Mouse (Mus musculus) frontal cortex, adult 2 months (tissue): ENCODE results near the gene Rasgef1c. TPM values are rescaled to one million over a fixed set of nuclear protein-coding genes. Genes with fewer than 3 reads are reported as not detected.

ENCODE experiments used
- DNase-seq, 2 experiments: peaks; one replicate each; pipeline ENCODE4 v3.0.0; 2022; ENCODE audit warnings: low spot score in 1 of 2; ENCODE audit errors: extremely low spot score in 1 of 2
- polyA plus RNA-seq: library from polyadenylated mRNA; depleted of rRNA; stranded (reverse); fragments of >200 nt; gene quantifications from 2 replicates; pipeline ENCODE4 v1.2.3, GENCODE M21; 2012; rRNA removed

Gene Rasgef1c
- polyA plus RNA-seq = 45.3 and 51.3 TPM in 2 replicates

GRCm38 (mm10) chr11:49901659-49902458 is at the start of gene Rasgef1c:
Gene Rasgef1c, plus strand, starts transcription at chr11:49901835.
- peak in 1 of 2 experiments; percentile 83 for DNase-seq

GRCm38 (mm10) chr11:49855144-49855543 is 46.5 kb upstream of the Rasgef1c start:
- DNase-seq = no peak

DNA sequence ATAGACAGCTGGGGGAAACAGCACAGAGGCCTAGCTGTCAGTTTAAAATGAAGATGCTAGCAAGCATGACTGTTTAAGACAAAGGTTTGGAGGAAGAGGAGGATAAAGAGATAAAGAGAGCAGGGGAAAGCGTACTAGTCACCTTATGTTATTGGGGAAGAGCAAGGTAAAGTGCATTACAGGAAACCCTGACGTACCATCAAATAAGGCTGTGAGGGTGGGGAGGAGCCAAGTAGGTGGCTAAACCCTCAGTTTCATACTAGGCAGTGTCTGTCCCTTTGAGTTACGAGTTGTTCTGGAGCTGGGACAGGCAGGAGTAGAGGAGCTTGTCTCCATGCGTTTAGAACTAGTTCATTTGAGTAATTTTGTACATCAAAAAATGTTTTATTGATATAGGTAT is 40.5 kb upstream of the Rasgef1c start:
- no peak for DNase-seq

- no peak for DNase-seq
These were observed 37.7 kb upstream of the Rasgef1c start for GRCm38 (mm10) chr11:49863926-49864325.

DNA sequence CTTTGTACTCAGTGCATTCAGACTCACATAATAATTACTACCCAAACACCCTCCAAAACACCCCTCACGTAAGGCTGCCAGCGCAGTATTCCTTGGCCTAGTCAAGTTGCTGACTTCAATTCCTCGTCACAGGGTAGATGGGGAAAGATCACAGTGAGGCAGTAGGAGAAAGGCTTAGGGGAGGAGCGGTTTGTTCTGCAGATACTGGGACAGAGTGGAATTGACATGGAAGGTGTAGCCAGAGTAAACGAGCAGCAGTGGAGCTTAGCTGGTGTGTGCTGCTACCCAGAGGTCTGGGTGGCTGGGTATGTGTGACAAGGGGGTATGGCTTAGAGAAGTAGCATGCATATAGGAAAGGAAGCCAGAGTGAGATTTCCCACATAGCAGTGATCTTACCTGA is 34.3 kb upstream of the Rasgef1c start:
- DNase-seq = no peak

GRCm38 (mm10) chr11:49869762-49870161 is 31.9 kb upstream of the Rasgef1c start:
- DNase-seq = peak in 1 of 2 experiments; percentile 75

DNA sequence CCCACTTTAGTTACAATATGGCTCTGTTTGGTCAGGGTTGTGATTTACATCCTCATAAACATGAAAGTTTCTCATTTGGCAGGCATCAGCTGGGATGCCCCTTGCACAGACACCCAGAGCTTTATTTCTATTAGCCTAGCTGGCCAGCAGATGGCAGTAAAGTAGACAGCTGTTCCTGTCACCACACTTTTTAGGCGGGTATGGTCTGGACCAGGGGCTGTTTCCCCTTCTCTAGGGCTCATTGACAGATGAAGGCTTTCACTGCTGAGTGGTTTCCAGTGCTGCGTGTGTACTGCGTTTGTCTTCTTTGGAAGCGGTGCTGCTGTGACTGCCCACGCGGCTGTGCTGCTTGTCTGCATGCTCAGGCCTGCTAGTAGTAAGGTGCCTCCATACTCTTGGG is 29.7 kb upstream of the Rasgef1c start:
- peak in 1 of 2 experiments; percentile 70 for DNase-seq

- DNase-seq = no peak
These were observed 28.9 kb upstream of the Rasgef1c start for GRCm38 (mm10) chr11:49872779-49873178.

GRCm38 (mm10) chr11:49876948-49877817 is 24.5 kb upstream of the Rasgef1c start:
- peak; percentile 54 to 55 for DNase-seq

DNA sequence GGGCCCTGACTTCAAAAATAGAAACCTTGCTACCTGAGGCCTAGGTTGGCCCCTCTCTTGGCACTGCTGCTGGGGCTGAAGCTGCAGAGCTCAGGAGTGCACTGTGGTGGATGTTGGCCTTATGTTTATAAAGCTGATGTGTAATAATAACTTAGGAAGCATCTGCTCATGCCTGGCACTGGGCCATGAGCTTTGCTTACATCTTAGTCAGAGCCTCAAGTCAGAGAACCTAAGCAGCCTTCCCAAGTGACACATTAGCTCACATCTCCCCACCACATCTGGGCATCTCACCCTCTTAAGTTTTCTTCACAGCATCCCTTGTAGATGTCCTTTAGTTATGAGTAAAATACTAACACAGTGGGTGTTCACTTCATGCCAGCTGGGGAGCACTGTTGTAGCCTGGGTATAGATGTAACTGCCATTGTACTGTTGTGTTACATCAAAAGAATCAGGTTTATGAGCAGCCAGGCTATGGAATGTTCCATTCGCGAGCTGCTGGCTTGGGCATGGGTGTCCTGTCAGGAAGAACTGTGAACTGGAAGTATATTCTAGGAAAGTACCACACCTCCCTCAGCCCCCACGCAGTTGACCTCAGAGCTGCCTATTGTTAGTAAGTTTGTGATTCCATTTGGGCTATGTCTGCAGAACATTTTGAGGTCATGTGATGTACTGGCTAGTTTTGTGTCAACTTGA is 21.5 kb upstream of the Rasgef1c start:
- DNase-seq = peak in 1 of 2 experiments; percentile 50

DNA sequence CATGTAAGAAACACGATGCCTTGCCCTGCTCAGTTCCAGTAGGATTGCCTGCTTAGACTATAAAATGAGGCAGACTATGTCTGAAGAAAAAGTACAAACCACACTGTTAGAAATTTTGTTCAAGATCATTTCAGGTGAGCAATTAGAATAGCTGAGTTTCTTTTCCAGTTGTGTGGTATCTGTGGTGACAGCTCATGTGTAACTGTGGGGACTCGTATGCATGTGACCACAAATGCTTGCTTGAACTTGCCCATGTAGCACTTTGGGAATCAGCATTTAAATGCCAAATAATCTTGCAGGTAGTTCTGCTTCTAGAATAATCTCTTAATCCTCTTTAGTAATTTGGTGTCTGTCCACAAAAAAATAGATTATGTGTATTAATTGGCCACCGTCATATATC is 18.2 kb upstream of the Rasgef1c start:
- DNase-seq = no peak

DNA sequence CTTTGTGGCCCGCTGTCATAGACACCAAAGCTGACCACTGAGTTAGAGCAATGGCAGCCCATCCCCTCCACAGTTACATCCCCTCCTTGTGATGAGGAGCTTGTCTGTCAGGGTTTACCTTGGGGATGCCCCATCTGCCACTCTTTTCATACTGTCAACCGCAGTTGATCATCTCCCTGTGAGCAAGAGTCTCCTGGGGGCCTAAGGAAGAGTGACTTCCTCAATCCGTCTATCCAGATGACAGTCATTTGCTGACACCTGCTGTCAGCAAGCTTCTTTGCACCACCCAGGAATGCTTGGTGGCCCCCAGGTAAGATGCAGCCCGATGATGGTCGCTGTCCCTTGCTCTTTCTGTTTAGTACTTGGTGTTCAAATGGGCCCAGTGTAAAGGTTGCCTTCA is 13.2 kb upstream of the Rasgef1c start:
- no peak for DNase-seq

DNA sequence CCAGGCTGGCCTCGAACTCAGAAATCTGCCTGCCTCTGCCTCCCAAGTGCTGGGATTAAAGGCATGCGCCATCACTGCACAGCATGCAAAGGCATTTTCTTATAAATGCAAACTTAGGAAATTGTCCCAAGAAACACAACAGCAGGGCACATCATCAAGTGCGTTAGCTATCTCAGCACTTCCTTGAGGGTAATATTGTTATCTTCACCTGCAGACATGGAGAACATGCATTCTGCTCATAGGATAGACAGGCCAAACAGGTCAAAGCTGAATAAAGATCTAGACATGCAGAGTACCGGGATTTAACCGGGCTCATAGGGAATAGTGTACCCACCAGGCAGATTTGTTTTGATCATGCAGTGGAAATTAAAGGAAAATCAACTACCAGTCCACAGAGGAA is 9.6 kb upstream of the Rasgef1c start:
- no peak for DNase-seq

- no peak for DNase-seq
These were observed 7.8 kb upstream of the Rasgef1c start for GRCm38 (mm10) chr11:49893806-49894205.

DNA sequence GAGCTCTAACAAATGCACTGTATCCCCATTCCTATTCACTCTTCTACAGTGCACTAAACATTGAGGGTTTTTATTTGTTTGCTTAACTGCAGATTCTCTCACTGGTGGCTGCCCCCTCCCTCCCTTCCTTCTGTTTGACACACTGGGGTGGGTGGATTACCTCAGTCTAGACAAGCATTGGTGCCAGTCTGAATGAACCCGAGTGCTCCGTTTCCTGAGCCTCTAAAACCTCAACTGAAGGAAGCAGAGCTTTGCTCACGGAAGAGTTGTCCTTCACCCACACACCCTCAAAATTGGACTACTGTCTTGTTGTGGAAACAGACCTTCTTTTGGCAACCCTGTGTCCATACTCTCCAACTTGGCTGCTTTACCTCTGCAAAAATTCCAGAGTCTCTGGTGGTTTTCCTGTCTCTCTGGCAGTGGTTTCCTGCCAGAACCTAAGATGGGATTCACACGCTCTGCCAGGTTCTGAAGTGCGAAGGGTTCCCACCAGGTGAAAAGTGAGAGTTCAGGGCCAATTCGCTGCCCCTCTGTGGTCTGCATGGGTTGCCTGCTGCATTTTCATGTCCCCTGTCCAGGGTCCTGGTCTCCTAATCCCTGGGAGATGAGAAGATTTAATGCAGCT is 5.6 kb upstream of the Rasgef1c start:
- peak in 1 of 2 experiments; percentile 28 for DNase-seq

DNA sequence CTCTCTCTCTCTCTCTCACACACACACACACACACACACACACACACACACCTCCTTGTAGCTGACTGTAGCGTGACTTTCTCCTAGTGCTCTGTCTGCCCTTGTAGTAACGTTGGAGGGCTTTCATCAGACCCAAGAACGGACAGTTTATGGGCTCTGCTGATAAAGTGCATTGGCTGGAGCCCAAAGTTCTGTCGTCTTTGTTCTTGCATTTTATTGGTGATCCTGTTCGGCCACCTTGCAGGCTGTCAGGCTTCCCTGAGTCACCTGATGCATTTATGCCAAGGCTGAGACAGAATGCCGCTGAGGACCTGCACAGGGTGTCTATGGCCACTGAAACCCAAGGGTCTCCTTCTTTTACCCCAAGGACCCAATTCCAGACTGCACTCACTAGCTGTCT is 1.6 kb upstream of the Rasgef1c start:
- DNase-seq = no peak

- no peak for DNase-seq
These were observed 525 bp upstream of the Rasgef1c start for GRCm38 (mm10) chr11:49900962-49901658.

DNA sequence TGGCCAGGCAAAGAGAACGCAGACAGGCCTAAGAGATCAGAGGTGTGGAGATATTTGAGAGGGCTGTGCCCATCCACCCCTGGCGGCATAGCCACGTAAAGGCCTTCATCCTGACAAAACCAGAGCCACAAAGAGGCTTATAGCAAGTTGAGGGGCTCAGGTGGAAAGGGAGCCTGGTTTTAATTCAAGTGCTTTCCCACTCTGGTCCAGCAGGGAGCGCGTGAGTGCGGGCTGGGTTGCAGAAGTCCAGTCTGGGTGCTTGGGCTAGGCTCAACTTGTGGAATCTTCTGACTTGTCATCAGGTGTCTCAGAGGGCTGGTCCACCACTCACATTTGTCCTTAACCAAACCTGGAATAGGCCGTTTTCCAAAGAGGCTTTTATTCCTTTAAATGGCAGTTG is 1.7 kb downstream of the Rasgef1c start:
- DNase-seq = peak in 1 of 2 experiments; percentile 90

- no peak for DNase-seq
These were observed 17.0 kb downstream of the Rasgef1c start for GRCm38 (mm10) chr11:49918521-49919180.
